Mouse (Mus musculus) heart, adult 18-20 months (tissue): ENCODE results near the gene Wfdc2. TPM values are rescaled to one million over a fixed set of nuclear protein-coding genes. Genes with fewer than 3 reads are reported as not detected.
A peak's percentile ranks its signal among the peaks of the same experiment; 100 is the strongest.
"Not testable (repeated sequence)": the region's sequence is repeated elsewhere in the genome, so short reads cannot be mapped to it uniquely, and the experiment has no call there.

Experiments
- DNase-seq, 2 experiments: peaks; one replicate each; pipeline ENCODE4 v3.0.0; 2021 to 2022; ENCODE audit warnings: mixed read lengths in 1 of 2
- total RNA-seq, 2 experiments: library from RNA; stranded (reverse); gene quantifications; 2 replicates each; pipeline ENCODE4 v1.2.3; 2021

Gene Wfdc2
- total RNA-seq, 2 experiments from 2014 or later: 1.0 to 11.8 TPM

- DNase-seq: no peak
Measured at GRCm38 (mm10) chr2:164549338-164549737, 12.9 kb upstream of the Wfdc2 start.

GRCm38 (mm10) chr2:164549963-164550894, 12.0 kb upstream of the Wfdc2 start:
- no peak for DNase-seq

DNA sequence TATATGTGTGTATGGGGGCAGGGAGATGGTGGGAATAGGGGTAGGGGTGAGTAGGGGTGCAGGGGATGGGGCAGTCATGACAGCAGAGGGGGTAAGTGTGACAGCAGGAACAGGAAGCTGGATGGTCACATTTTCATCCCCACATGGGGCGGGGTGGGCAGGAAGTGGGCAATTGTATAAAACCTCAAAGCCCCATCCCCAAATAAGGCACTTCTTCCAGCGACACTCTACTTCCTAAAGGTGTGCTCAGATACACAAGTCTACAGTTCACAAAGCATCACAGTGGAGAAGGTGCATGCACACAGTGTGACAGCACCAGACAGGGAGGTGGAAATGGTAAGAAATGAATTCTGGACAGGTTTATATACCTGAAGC, 11.3 kb upstream of the Wfdc2 start:
- no peak for DNase-seq

- no peak for DNase-seq
Measured at GRCm38 (mm10) chr2:164551502-164551901, 10.7 kb upstream of the Wfdc2 start.

- no peak for DNase-seq
Measured at GRCm38 (mm10) chr2:164558426-164558825, 3.8 kb upstream of the Wfdc2 start.

DNA sequence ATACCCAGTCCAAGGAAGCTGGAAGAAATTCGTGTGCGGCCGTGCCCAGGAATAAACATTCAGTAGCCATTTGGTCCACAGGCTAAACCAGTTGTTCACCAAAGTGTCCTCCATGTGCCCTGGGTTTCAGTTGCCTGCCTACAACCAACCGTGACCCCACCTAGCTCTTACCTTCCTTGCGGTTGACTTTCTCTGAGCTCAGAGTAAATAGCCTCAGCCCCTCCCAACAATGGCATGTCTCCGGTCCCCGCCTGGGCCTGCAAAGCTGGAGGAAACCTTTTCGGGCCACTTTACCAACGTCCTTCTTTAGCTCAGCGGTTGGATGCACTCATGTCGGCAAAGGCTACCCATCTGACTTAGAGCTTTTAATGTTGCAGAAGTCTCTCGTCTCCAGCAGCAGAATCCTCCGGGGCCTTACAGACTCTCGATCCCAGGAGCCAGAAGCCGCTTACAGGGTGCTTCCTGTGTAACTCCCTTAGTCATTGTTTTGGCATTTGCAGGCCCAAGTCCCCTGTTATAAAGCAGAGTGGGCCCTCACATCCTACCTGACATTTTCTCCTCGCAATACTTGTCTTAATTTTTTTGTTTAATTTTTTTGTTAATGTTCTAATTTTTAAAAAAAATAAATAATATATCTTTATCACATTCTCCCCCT, 3.1 kb upstream of the Wfdc2 start:
- no peak for DNase-seq

GRCm38 (mm10) chr2:164560106-164560505, 2.1 kb upstream of the Wfdc2 start:
- no peak for DNase-seq

GRCm38 (mm10) chr2:164563339-164564038, 1.3 kb downstream of the Wfdc2 start:
- DNase-seq: peak in 1 of 2 experiments; percentile 25

DNA sequence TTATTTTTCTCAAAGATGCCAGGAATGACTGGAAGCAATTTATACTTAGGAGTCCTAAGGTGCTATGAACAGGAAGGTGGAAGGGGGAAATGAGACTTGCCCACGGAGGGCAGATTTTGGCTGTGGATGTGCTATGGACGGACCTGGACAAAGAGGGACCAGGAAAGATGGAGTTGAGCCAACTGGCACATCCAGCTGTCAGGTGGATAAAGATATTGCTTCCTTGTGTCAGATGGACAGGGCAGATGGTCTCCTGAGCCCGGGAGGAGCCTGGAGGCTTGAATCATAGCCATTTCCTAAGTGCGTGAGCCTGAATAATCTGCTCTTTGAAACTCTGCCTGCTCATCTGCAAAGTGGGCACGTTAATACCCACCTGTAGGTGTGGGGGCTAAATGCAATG, 2.1 kb downstream of the Wfdc2 start:
- no peak for DNase-seq

DNA sequence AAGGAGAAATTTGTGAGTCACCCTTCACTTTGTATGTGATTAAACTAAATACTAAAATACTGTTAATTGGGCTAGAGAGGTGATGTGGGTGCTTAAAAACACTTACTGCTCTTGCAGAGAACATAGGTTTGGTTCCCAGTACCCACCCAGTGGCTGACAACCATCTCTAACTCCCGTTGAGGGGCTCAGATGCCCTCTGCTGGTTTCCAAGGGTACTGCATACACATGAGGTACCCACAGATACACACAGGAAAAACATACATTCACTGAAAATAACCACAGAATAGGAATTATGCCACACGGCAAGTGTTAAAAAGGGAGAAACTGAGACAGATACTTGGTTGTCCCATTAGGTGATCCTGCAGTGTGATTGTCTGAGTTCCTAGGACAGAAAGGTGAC, 4.8 kb downstream of the Wfdc2 start:
- no peak for DNase-seq

GRCm38 (mm10) chr2:164567460-164567859, 5.2 kb downstream of the Wfdc2 start:
- DNase-seq: peak in 1 of 2 experiments; percentile 8

- DNase-seq: not testable (repeated sequence)
Measured at GRCm38 (mm10) chr2:164573359-164573758, 11.1 kb downstream of the Wfdc2 start, which contains the start of gene Spint3. Spint3 (minus strand) TSS chr2:164573459.

GRCm38 (mm10) chr2:164585025-164585725, 23.0 kb downstream of the Wfdc2 start, which contains the start of gene Wfdc6a:
Wfdc6a (minus strand) TSS chr2:164585447.
- DNase-seq: peak; percentile 43 to 45

- peak; percentile 10 to 29 for DNase-seq
Measured at GRCm38 (mm10) chr2:164592014-164592413, 29.8 kb downstream of the Wfdc2 start.

GRCm38 (mm10) chr2:164593494-164593893, 31.3 kb downstream of the Wfdc2 start, which contains the start of gene Eppin:
Eppin (minus strand) TSS chr2:164593594.
- DNase-seq: no peak

GRCm38 (mm10) chr2:164600179-164600578, 38.0 kb downstream of the Wfdc2 start:
- no peak for DNase-seq

GRCm38 (mm10) chr2:164603482-164603881, 41.3 kb downstream of the Wfdc2 start:
- no peak for DNase-seq

DNA sequence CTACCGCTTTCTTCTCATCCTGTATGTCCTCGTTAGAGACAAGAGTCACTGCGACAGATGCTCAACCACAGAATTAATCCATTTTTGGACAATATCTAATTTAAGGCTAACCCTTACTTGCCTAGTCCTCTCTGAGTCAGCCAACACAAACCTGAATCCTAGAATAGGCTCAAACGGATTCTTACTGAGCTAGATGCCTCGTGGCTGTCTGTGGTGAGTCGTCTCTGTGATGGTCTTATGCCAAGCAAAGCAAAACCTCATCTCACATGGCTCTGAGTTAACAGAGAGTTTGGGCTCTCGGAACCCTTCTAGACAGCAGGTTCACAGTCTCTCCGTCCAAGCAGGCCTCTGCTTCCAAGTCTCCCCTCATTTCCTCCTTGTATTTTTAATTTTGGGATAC, 42.2 kb downstream of the Wfdc2 start:
- DNase-seq: no peak

- no peak for DNase-seq
Measured at GRCm38 (mm10) chr2:164608781-164609180, 46.6 kb downstream of the Wfdc2 start.

- DNase-seq: peak; percentile 54 to 58
Measured at GRCm38 (mm10) chr2:164613471-164613870, 51.3 kb downstream of the Wfdc2 start, which contains the start of the genes Wfdc6b and Wfdc8. Wfdc6b (plus strand) TSS chr2:164613522. Wfdc8 (minus strand) TSS chr2:164613626.

GRCm38 (mm10) chr2:164615386-164615785, 53.2 kb downstream of the Wfdc2 start:
- no peak for DNase-seq
